Mouse (Mus musculus): ENCODE data around the gene Cuzd1.

- TF ChIP-seq MAFK (IDR thresholded peaks at IDR 0.05; ENCODE audit: insufficient read depth, low read depth, low read length) (no peak), ZC3H11A (IDR thresholded peaks at IDR 0.05; ENCODE audit: borderline replicate concordance, low read depth, low read length) (no peak), CHD2 (IDR thresholded peaks at IDR 0.05; ENCODE audit: low read depth, low read length) (no peak)
Observed at GRCm38 (mm10) chr7:131362269-131362614, 40.1 kb upstream of the Cuzd1 start.

Measured in ES-E14 (cell line).